Mouse (Mus musculus) 3T3-L1 (cell line): ENCODE data around the gene Kmt5b.

Source experiments
- DNase-seq: peaks from one replicate; pipeline ENCODE4 v3.0.0-alpha.2; 2015; ENCODE audit warnings: low read depth, low spot score

Gene Kmt5b

DNA sequence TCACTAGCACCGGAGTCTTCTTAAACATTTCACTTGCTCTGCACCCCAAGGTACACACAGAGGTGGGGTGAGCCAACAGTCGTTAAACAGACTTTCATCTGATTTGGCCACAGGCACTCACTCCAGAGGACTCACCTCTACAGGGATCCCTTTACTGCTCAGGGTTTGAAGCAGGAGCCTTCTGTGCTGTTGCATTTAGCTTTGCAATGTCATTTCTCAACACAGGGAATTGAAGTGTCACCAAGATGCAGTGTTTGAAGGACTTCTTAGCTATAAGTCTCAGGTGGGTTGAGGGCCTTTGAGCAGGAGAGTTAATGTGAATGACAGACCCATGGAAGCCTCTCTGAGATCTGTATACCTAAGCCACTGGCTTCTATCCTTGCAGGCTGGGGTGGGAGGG lies 76.4 kb downstream of the Kmt5b start:
- no peak for DNase-seq

DNA sequence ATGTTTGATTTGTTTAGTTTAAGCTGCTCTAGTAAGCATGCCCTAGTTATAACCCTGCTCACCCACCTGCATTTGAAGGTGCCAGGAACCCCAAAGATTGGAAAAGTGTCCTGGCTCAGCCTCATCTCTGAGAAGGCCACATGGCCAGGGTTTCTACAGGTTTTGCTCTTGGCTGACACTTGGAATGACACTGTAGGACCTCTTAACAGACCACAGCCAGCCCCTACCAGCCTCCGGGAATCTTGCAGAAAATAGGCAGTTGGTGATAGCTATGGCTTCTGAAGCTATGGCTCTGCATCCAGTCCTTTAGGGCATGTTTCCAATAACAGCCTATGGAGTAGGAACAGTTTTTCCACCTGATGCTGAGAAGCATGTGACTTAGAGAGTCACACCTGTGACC lies 77.6 kb downstream of the Kmt5b start:
- no peak for DNase-seq

DNA sequence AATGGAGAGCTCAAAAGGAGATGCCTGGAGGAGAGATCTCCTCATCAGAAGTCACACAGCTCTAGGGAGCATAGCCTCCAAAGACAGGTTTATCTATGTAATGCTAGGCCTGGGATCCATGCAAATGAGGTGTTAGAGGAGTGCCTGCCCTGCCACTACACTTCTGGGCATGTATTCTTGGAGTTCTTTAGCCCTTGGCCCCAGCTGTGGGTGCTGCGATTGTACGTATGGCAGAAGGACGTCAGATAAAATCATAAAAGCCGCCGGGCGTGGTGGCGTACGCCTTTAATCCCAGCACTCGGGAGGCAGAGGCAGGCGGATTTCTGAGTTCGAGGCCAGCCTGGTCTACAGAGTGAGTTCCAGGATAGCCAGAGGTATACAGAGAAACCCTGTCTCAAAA lies 78.1 kb downstream of the Kmt5b start:
- no peak for DNase-seq

DNA sequence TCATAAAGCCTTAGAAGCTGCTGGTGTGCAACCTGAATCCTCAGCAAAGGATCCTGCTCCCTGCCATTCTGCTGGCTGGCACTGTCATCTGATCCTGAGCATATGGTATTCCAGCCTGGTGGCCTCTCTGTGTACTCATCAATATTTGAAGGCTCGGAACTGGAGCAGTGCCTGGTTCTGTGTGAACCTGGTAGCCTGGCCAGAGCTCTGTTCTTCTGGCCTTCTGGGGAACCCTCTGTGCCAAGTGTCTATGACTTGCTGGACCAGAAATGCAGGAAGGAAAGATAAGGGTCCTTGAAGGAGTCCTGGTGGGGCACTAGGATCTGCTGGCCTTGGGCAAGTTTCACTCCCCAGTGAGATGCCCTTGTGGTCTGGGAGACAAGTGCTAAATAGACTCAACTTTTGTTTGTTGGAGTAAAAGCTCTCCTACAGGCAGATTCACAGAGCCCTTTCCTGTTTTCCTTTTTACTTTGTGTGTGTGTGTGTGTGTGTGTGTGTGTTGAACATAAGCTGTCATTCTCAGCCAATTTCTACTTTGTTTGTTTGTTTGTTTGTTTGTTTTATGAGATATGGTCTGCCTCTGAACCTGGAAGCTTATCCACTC lies 78.7 kb downstream of the Kmt5b start:
- DNase-seq, result no peak

DNA sequence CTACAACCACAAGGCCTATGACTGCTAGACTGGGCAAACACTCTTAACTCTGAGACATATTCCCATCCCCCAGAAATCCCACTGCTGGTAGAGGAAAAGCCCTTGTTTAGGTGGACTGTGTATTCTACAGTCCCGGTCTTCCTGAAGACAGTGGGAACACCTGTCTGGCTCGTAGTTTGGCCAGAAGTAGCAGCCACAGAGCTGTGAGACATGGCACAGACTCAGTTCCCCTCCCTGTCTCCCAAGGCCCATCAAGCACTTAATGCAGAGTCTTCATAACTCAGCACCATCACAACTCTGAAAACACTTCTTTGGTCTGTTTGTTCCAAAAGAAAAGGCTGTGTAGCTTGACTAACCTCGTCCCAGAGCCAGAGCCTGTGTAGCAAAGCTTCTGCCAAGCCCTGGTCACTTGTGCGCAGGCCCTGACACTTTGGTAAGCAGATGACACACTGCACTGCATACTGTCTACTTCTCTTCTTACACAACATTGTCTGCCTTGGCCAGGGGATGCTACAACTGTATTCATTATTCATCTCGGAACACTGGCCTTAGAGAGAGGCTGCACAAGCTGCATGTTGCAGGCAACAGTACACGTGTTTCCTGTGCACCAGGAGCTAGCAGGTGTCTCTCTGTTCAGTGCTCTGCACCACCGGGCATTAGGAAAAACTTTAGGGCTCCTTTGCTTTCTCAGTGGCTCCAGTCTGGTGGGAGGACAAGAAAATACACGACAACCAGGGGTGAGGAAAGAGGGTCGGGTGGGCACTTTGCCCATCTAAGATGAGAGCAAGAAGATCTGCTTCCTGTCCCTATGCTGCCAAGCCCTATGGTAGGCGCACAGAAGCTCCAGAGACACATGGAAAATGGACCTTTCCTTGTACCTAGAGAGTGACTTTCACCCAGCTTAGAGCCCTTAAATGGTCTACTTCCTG lies 79.7 kb downstream of the Kmt5b start:
- no peak for DNase-seq

DNA sequence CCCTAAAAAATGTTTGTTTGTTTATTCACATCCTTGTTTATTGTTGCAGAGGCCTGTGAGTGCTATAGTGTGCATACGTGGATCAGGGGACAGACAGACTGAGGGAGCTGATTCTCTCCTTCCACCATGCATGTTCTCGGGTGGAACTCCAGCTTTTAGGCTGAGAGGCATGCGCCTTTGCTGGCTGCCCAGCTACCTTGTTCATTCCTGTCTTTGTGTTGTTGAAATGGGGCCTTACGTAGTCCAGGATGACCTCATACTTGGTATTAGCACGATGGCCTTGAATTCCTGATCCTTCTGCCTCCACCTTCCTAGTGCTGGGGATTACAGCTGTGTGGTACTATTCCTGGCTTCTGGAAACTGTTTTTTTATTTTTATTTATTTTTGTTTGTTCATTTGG lies 80.5 kb downstream of the Kmt5b start:
- no peak for DNase-seq

DNA sequence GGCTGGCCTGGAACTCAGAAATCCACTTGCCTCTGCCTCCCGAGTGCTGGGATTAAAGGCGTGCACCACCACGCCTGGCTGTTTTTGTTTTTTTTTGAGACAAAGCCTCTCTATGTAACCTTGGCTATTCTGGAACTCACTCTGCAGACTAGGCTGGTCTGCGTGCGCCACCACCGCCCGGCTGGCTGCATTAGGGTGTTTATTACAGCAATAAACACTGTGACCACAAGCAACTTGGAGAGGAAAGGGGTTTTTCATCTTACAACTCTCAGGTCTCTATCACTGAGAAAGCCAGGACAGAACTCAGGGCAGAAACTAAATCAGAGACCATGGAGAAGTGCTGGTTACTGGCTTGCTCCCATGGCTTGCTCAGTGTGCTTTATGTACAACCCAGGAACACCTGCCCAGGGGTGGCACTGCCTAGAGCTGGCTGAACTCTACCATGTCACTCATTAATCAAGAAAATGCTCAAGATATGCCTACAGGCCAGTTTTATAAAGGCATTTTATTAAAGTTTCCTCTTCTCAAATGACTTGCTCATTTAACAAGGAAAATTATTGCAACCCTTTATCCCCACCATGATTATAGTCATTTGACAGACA lies 81.1 kb downstream of the Kmt5b start:
- DNase-seq, result no peak

DNA sequence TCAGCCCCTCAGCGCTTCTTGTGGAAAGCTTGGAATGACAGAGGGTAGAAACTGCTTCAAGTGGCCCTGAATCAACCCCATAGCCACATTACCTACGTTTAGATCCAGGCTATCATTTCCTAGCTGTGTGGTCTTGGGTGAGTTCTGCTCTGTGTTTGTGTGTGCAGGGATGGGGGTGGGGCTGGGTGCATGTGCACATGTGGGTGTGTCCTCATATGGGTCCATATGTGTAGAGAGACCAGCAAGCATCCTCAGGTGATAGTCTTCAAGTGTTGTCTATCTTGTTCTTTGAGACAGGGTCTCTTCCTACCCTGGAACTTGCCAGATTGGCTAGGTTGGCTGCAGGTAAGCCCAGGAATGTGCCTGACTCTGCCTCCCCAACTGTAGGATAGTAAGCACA lies 82.0 kb downstream of the Kmt5b start:
- DNase-seq, result no peak

DNA sequence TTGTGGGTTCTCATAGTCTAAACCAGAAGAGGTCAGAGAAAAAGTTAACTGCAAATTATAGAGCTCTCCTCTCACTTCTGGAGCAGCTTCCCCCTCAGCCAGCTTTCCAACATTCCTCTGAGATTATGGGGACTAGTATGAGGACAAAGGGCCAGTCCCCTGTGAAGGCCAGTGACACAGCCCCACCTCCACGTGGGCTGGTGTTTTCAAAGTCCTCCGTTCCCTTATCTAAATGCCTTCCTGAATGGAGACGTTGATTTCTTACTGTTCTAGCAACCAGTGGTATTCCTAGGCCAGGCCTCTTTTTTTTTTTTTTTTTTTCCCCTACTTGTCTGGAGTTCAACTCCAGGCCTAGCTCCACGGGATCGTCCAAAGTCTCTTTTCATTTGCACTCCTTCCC lies 82.9 kb downstream of the Kmt5b start:
- DNase-seq, result no peak

DNA sequence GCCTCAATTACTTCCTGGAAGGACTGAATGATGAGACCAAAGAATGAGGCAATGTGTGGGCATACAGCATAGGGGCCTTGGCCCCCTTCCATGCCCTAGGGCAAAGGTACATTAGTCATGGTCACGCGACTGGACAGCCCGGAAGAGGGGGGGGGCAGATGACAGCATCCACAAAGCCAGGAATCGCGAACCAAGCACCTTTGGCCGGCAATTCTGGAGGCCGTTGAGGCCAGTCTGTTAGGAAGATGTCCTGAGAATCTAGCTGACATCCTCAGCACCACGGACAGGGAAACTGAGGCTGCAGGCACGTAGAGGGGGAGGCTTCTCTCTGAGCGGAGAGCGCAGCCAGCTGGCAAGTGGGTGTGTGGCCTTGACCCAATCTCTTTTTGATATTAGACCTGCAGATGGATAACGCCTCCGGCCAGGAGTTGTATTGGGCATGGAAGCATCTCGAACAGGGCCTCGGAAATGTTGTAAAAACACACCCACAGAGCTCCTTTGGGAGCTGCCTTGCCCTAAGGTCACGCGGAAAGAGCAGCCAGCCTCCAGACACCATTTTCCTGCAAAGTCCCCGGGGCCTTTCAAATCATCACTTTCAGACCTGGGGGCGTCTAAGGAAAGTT lies 83.7 kb downstream of the Kmt5b start:
- DNase-seq, result peak; percentile 83

DNA sequence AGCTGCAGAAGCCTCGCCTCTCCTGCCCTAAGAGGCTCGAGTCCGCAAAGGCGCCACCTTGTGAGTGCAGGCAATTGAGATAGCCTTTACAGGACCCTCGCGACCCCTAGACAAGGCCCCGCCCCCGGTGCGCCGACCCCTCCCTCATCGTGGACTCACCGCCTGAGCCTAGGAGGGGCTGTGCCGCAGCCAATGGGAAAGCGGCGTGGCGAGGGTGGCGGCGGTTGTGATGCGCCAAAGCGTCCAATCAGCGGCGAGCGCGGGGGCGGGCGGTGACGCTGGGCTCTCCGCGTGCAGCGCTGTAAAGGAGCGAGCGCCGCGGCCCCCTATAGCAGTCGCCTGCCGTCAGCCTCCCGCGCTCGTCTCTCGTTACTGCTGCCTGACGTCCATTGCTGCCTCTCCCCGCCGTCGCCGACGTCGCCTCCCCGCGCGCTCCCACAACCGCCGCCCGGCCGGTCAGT lies 84.3 kb downstream of the Kmt5b start, which contains the start of gene Chka:
Gene Chka (plus strand): TSS at position 272 of the 461 bp plus-strand sequence.
- DNase-seq, result peak; percentile 96

DNA sequence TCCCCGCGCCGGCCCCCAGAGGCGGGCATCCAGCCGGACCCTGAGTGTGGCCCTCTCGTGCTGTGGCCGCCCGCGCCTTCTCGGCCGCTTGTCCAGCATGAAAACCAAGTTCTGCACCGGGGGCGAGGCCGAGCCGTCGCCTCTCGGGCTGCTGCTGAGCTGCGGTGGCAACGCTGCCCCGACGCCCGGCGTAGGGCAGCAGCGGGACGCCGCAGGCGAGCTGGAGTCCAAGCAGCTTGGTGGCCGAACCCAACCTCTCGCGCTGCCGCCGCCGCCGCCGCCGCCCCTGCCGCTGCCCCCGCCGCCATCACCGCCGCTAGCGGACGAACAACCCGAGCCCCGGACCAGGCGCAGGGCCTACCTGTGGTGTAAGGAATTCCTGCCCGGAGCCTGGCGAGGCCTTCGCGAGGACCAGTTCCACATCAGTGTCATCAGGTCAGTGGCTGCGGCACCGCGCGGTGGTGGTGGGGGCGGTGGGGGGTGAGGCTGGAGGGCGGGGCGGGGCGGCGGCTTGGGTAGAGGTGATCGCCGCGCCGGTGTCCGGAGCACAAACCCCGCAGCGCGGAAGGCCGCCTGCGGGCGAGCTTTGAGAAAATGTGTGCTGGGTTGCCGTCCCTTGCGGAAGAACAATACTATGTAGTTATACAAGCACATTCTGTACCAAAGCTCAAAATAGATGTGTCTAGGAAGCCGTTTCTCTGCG lies 84.9 kb downstream of the Kmt5b start:
- peak; percentile 58 for DNase-seq

DNA sequence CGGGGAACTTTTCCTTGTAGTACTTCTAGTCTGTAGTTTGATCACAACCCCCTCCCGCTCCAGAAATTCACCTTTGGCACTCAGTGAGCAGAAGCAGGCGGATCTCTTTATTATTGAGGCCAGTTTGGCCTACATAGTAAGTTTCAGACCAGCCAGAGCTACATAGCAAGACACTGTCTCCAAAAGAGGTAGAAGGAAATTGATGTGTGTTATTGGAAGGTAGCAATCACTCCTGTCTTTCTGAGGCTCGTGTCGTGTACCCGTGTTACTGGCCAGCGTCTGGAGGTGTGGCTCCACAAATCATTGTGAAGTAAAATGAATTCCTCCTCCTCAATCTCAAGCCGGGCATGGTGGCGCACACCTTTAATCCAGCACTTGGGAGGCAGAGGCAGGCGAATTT lies 85.9 kb downstream of the Kmt5b start:
- DNase-seq, result no peak

DNA sequence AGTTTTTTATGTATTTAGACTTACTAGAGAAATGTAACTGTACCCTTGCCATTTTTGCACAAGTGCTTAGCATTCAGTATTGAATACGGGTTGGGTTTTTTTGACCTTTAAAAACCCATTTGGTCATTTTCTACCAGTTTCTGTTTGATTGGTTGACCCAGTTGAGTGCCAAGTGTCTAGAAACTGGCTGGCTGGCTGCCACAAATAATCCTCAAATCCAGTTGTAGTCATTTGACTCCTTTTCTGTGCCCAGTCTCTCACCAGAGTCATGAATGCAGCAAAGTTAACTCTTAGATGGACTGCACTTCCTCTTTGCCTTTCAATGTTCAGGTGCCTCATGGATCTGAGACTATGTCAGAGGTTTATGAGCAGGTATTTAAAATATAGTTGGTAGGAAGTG lies 86.7 kb downstream of the Kmt5b start:
- DNase-seq, result peak; percentile 51

DNA sequence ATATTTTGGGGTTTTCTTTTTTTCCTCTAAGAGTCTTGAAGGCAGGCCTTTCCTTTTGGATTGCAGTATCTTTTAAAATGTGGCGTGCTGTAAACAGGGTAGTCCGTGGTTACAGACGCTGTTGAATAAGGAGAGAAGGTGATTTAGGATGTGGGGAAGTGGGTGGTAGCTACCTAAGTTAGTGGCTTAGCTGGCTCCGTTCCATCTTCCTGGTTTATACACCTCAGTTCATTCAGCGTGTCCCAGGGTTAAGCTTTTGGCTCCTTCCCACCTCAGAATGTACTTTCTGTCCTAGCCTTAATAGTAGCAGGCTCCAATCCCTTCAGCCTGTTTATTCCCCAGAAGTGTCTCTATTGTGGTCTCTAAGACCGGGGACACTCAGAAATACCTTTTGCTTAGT lies 87.9 kb downstream of the Kmt5b start:
- DNase-seq, result peak; percentile 40

DNA sequence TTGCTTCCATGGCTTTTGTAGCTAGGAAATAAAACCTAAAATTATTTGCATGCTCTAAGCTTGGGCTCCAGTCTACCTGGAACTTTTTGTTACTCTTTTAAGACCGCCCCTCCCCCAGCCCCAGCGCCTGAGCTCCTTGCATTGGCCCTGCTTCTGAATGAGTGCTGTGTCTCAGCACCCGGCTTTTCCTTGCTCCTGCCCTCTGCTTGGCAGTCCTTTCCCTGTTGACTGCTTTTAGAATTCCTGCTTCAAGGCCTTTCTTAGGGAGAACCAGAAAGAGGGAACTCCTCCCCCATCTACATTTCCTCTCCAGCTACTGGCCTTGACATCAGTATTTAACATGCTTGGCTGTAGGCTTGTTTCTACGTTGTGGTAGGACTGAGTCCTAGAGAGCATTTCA lies 88.4 kb downstream of the Kmt5b start:
- no peak for DNase-seq

DNA sequence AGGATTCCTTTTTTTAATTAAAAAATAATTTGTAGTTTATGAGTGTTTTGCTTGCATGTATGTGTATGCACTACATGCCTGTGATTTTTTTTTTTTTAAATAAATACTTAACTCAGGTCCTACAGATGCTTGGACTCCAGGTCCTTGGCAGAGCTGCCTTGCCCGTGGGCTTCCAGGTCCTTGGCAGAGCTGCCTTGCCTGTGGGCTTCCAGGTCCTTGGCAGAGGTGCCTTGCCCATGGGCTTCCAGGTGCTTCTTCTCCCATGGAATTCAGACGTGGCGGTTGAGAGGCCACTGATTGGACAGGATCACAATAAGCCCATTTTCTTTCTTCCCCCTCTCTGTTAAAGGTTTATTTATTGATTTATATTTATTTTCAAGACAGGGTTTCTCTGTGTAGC lies 90.0 kb downstream of the Kmt5b start:
- no peak for DNase-seq

DNA sequence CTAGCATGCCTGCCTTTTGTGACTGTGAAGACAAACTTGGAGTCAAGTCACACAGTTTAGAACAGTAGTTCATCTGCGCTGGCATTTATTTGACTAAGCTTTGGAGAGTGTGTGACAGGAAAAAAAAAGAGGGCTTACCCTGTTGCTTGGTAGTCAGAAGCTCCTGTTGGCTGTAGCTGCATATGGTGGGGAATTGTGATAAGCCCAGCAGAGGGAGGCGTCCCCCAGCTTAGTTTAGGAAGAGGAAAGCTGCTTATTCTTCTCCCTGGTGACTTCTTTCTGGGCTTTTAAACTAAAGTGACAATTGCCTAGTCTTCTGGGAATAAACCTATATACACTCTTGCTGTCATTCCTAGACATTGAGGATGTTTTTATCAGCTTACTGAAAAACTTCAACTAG lies 95.5 kb downstream of the Kmt5b start:
- DNase-seq, result no peak

DNA sequence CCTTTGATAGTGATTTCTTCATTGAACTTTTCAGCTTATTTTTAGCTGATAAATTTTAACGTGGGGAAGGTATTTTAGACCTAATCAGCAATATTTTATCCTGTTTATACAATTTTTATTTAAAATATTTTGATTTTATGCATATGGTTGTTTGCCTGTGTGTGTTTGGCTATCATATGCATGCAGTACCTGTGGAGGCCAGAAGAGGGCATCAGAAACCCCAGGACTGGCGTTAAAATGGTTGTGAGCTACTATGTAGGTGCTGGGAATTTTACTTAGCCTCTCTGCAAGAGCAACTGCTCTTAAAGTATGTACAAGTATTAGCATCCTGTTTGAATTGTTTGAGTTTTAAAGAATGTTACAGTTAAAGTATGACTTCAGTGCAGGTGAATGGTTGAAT lies 97.7 kb downstream of the Kmt5b start:
- DNase-seq, result no peak
